Mouse (Mus musculus): ENCODE data around the gene Stk39. TPM values are rescaled to one million over a fixed set of nuclear protein-coding genes. Genes with fewer than 3 reads are reported as not detected.
"Not testable (repeated sequence)": the region's sequence is repeated elsewhere in the genome, so short reads cannot be mapped to it uniquely, and the experiment has no call there.

The Stk39 gene
- polyA plus RNA-seq, 1 experiment from 2014 or later = 53.0 TPM

- Histone ChIP-seq H3K36me3 (ENCODE audit: control insufficient read depth, insufficient read depth, low read length) (no peaks in the 10 kb centered on the region), H3K4me1 (replicated peaks; ENCODE audit: control insufficient read depth, insufficient read depth, low read length) (no peaks in the 10 kb centered on the region; the same call in 1 of the 2 replicates), H3K4me2 (replicated peaks; ENCODE audit: low read depth, low read length) (no peak overlapping the region), H3K9me3 (ENCODE audit: control insufficient read depth, low read length) (no peaks in the 10 kb centered on the region), H3K9ac (ENCODE audit: low read depth, low read length) (no peak overlapping the region), H3K27me3 (ENCODE audit: control insufficient read depth, insufficient read depth, low read length) (no peaks in the 10 kb centered on the region), H3K4me3 (ENCODE audit: low read depth, low read length) (no peak overlapping the region), H3K27ac (ENCODE audit: low read depth, low read length) (no peak overlapping the region)
- no peak for ATAC-seq (ENCODE audit: low FRiP score)
- no peak for DNase-seq (ENCODE audit: low spot score)
- 86% methylated on average over 10 of the region's 10 CpGs for WGBS
Measured at GRCm38 (mm10) chr2:68250897-68251296, 221.2 kb downstream of the Stk39 start.

GRCm38 (mm10) chr2:68249855-68250424, 222.1 kb downstream of the Stk39 start:
- WGBS = 61% methylated on average over 4 of the region's 4 CpGs
- no peak overlapping the region for H3K4me3 ChIP-seq (ENCODE audit: low read depth, low read length)
- H3K4me2 ChIP-seq (replicated peaks; ENCODE audit: low read depth, low read length) = no peak overlapping the region
- DNase-seq (ENCODE audit: low spot score) (no peak), ATAC-seq (ENCODE audit: low FRiP score) (no peak)
- no peaks in the 10 kb centered on the region for H3K36me3 ChIP-seq (ENCODE audit: control insufficient read depth, insufficient read depth, low read length)
- no peaks in the 10 kb centered on the region; the same call in 1 of the 2 replicates for H3K4me1 ChIP-seq (replicated peaks; ENCODE audit: control insufficient read depth, insufficient read depth, low read length)
- no peak overlapping the region for H3K27ac ChIP-seq (ENCODE audit: low read depth, low read length)
- H3K9ac ChIP-seq (ENCODE audit: low read depth, low read length) = no peak overlapping the region
- no peaks in the 10 kb centered on the region for H3K9me3 ChIP-seq (ENCODE audit: control insufficient read depth, low read length)
- no peaks in the 10 kb centered on the region for H3K27me3 ChIP-seq (ENCODE audit: control insufficient read depth, insufficient read depth, low read length)

- DNase-seq (ENCODE audit: low spot score) (no peak), ATAC-seq (ENCODE audit: low FRiP score) (no peak)
- H3K27me3 ChIP-seq (ENCODE audit: control insufficient read depth, insufficient read depth, low read length) = no peaks in the 10 kb centered on the region
- H3K4me2 ChIP-seq (replicated peaks; ENCODE audit: low read depth, low read length) = no peak overlapping the region
- H3K36me3 ChIP-seq (ENCODE audit: control insufficient read depth, insufficient read depth, low read length) = no peaks in the 10 kb centered on the region
- H3K9me3 ChIP-seq (ENCODE audit: control insufficient read depth, low read length) = no peaks in the 10 kb centered on the region
- no peaks in the 10 kb centered on the region for H3K4me1 ChIP-seq (replicated peaks; ENCODE audit: control insufficient read depth, insufficient read depth, low read length)
- H3K4me3 ChIP-seq (ENCODE audit: low read depth, low read length) = no peak overlapping the region
- H3K9ac ChIP-seq (ENCODE audit: low read depth, low read length) = no peak overlapping the region
- no peak overlapping the region for H3K27ac ChIP-seq (ENCODE audit: low read depth, low read length)
- 53% methylated on average over 3 of the region's 3 CpGs for WGBS
Measured at GRCm38 (mm10) chr2:68246284-68246683, 225.8 kb downstream of the Stk39 start.

GRCm38 (mm10) chr2:68244556-68244955, 227.5 kb downstream of the Stk39 start:
- ATAC-seq (ENCODE audit: low FRiP score) = no peak
- no peaks in the 10 kb centered on the region for H3K9me3 ChIP-seq (ENCODE audit: control insufficient read depth, low read length)
- DNase-seq (ENCODE audit: low spot score) = no peak
- 77% methylated on average over 1 of the region's 1 CpGs for WGBS
- no peak overlapping the region for H3K4me3 ChIP-seq (ENCODE audit: low read depth, low read length)
- no peak overlapping the region for H3K27ac ChIP-seq (ENCODE audit: low read depth, low read length)
- H3K4me1 ChIP-seq (replicated peaks; ENCODE audit: control insufficient read depth, insufficient read depth, low read length) = no peaks in the 10 kb centered on the region
- H3K27me3 ChIP-seq (ENCODE audit: control insufficient read depth, insufficient read depth, low read length) = no peaks in the 10 kb centered on the region
- no peak overlapping the region for H3K4me2 ChIP-seq (replicated peaks; ENCODE audit: low read depth, low read length)
- H3K9ac ChIP-seq (ENCODE audit: low read depth, low read length) = no peak overlapping the region
- H3K36me3 ChIP-seq (ENCODE audit: control insufficient read depth, insufficient read depth, low read length) = no peaks in the 10 kb centered on the region

- ATAC-seq (ENCODE audit: low FRiP score) (no peak), DNase-seq (ENCODE audit: low spot score) (no peak)
- WGBS = 76% methylated on average over 12 of the region's 12 CpGs
- H3K9ac ChIP-seq (ENCODE audit: low read depth, low read length) = no peak overlapping the region
- H3K4me3 ChIP-seq (ENCODE audit: low read depth, low read length) = no peak overlapping the region
- H3K9me3 ChIP-seq (ENCODE audit: control insufficient read depth, low read length) = no peaks in the 10 kb centered on the region
- no peaks in the 10 kb centered on the region for H3K27me3 ChIP-seq (ENCODE audit: control insufficient read depth, insufficient read depth, low read length)
- H3K4me2 ChIP-seq (replicated peaks; ENCODE audit: low read depth, low read length) = no peak overlapping the region
- H3K4me1 ChIP-seq (replicated peaks; ENCODE audit: control insufficient read depth, insufficient read depth, low read length) = no peaks in the 10 kb centered on the region
- H3K36me3 ChIP-seq (ENCODE audit: control insufficient read depth, insufficient read depth, low read length) = no peaks in the 10 kb centered on the region
- no peak overlapping the region for H3K27ac ChIP-seq (ENCODE audit: low read depth, low read length)
Measured at GRCm38 (mm10) chr2:68243879-68244553, 228.1 kb downstream of the Stk39 start.

- ATAC-seq (ENCODE audit: low FRiP score) = no peak
- no peak for DNase-seq (ENCODE audit: low spot score)
- no peaks in the 10 kb centered on the region for H3K36me3 ChIP-seq (ENCODE audit: control insufficient read depth, insufficient read depth, low read length)
- no peaks in the 10 kb centered on the region for H3K27me3 ChIP-seq (ENCODE audit: control insufficient read depth, insufficient read depth, low read length)
- no peaks in the 10 kb centered on the region for H3K4me1 ChIP-seq (replicated peaks; ENCODE audit: control insufficient read depth, insufficient read depth, low read length)
- H3K9ac ChIP-seq (ENCODE audit: low read depth, low read length) = no peak overlapping the region
- WGBS = 95% methylated on average over 3 of the region's 3 CpGs
- H3K9me3 ChIP-seq (ENCODE audit: control insufficient read depth, low read length) = no peaks in the 10 kb centered on the region
- no peak overlapping the region for H3K27ac ChIP-seq (ENCODE audit: low read depth, low read length)
- H3K4me2 ChIP-seq (replicated peaks; ENCODE audit: low read depth, low read length) = no peak overlapping the region
- H3K4me3 ChIP-seq (ENCODE audit: low read depth, low read length) = no peak overlapping the region
Measured at GRCm38 (mm10) chr2:68243273-68243672, 228.8 kb downstream of the Stk39 start.

GRCm38 (mm10) chr2:68242069-68242468, 230.0 kb downstream of the Stk39 start:
- no peaks in the 10 kb centered on the region for H3K4me1 ChIP-seq (replicated peaks; ENCODE audit: control insufficient read depth, insufficient read depth, low read length)
- WGBS = 85% methylated on average over 3 of the region's 3 CpGs
- DNase-seq (ENCODE audit: low spot score) = no peak
- no peak overlapping the region for H3K9ac ChIP-seq (ENCODE audit: low read depth, low read length)
- H3K27me3 ChIP-seq (ENCODE audit: control insufficient read depth, insufficient read depth, low read length) = no peaks in the 10 kb centered on the region
- no peaks in the 10 kb centered on the region for H3K36me3 ChIP-seq (ENCODE audit: control insufficient read depth, insufficient read depth, low read length)
- H3K27ac ChIP-seq (ENCODE audit: low read depth, low read length) = no peak overlapping the region
- no peak overlapping the region for H3K4me3 ChIP-seq (ENCODE audit: low read depth, low read length)
- ATAC-seq (ENCODE audit: low FRiP score) = no peak
- H3K9me3 ChIP-seq (ENCODE audit: control insufficient read depth, low read length) = no peaks in the 10 kb centered on the region
- H3K4me2 ChIP-seq (replicated peaks; ENCODE audit: low read depth, low read length) = no peak overlapping the region

- Histone ChIP-seq H3K4me3 (ENCODE audit: low read depth, low read length) (no peak overlapping the region), H3K27me3 (ENCODE audit: control insufficient read depth, insufficient read depth, low read length) (no peaks in the 10 kb centered on the region), H3K9ac (ENCODE audit: low read depth, low read length) (no peak overlapping the region), H3K4me1 (replicated peaks; ENCODE audit: control insufficient read depth, insufficient read depth, low read length) (no peaks in the 10 kb centered on the region), H3K27ac (ENCODE audit: low read depth, low read length) (no peak overlapping the region), H3K9me3 (ENCODE audit: control insufficient read depth, low read length) (no peaks in the 10 kb centered on the region), H3K36me3 (ENCODE audit: control insufficient read depth, insufficient read depth, low read length) (no peaks in the 10 kb centered on the region), H3K4me2 (replicated peaks; ENCODE audit: low read depth, low read length) (no peak overlapping the region)
- DNase-seq (ENCODE audit: low spot score) (no peak), ATAC-seq (ENCODE audit: low FRiP score) (no peak)
- WGBS = 97% methylated on average over 1 of the region's 1 CpGs
Measured at GRCm38 (mm10) chr2:68241640-68242039, 230.4 kb downstream of the Stk39 start.

GRCm38 (mm10) chr2:68239415-68239814, 232.7 kb downstream of the Stk39 start:
- not testable (repeated sequence) for H3K4me3 ChIP-seq (ENCODE audit: low read depth, low read length); H3K27ac ChIP-seq (ENCODE audit: low read depth, low read length); H3K9ac ChIP-seq (ENCODE audit: low read depth, low read length); DNase-seq (ENCODE audit: low spot score); H3K9me3 ChIP-seq (ENCODE audit: control insufficient read depth, low read length); H3K4me2 ChIP-seq (replicated peaks; ENCODE audit: low read depth, low read length); H3K36me3 ChIP-seq (ENCODE audit: control insufficient read depth, insufficient read depth, low read length); H3K4me1 ChIP-seq (replicated peaks; ENCODE audit: control insufficient read depth, insufficient read depth, low read length); H3K27me3 ChIP-seq (ENCODE audit: control insufficient read depth, insufficient read depth, low read length); ATAC-seq (ENCODE audit: low FRiP score)
- 35% methylated on average over 4 of the region's 4 CpGs for WGBS
